Mouse (Mus musculus) activated CD4-positive, CD25-positive, alpha-beta regulatory T cell, adult 4 months (primary cell): Measurements from ENCODE around the gene Sfxn3. TPM values are rescaled to one million over a fixed set of nuclear protein-coding genes. Genes with fewer than 3 reads are reported as not detected.
A peak's percentile ranks its signal among the peaks of the same experiment; 100 is the strongest.
"Not testable (repeated sequence)": the region's sequence is repeated elsewhere in the genome, so short reads cannot be mapped to it uniquely, and the experiment has no call there.

Experiments used
- ATAC-seq: one replicate; pipeline ENCODE4 v1.8.0; 2017
- polyA plus RNA-seq, 2 experiments: library from polyadenylated mRNA; unstranded; fragments of 100-300 nt; shearing (Covaris generic); gene quantifications; one replicate each; pipeline ENCODE4 v1.2.1; 2017

Sfxn3 gene
- polyA plus RNA-seq, 2 experiments from 2014 or later, result 84.1 to 92.7 TPM

GRCm38 (mm10) chr19:45018351-45018831 lies 28.9 kb upstream of the Sfxn3 start:
- no peak for ATAC-seq

- ATAC-seq, result no peak
Observed at GRCm38 (mm10) chr19:45020348-45020747, 27.0 kb upstream of the Sfxn3 start.

GRCm38 (mm10) chr19:45021362-45021761 lies 25.9 kb upstream of the Sfxn3 start:
- no peak for ATAC-seq

- ATAC-seq, result no peak
Observed at GRCm38 (mm10) chr19:45023993-45024392, 23.3 kb upstream of the Sfxn3 start.

- no peak for ATAC-seq
Observed at GRCm38 (mm10) chr19:45024775-45025174, 22.5 kb upstream of the Sfxn3 start.

- ATAC-seq, result no peak
Observed at GRCm38 (mm10) chr19:45025937-45026568, 21.2 kb upstream of the Sfxn3 start.

GRCm38 (mm10) chr19:45026958-45027670 lies 20.2 kb upstream of the Sfxn3 start:
- ATAC-seq, result no peak

- no peak for ATAC-seq
Observed at GRCm38 (mm10) chr19:45027848-45028247, 19.5 kb upstream of the Sfxn3 start.

- no peak for ATAC-seq
Observed at GRCm38 (mm10) chr19:45028746-45029145, 18.6 kb upstream of the Sfxn3 start.

- ATAC-seq, result no peak
Observed at GRCm38 (mm10) chr19:45029571-45029970, 17.7 kb upstream of the Sfxn3 start.

- peak; percentile 30 for ATAC-seq
Observed at GRCm38 (mm10) chr19:45030111-45030510, 17.2 kb upstream of the Sfxn3 start.

- peak; percentile 46 for ATAC-seq
Observed at GRCm38 (mm10) chr19:45030746-45031693, 16.3 kb upstream of the Sfxn3 start.

- ATAC-seq, result peak; percentile 64
Observed at GRCm38 (mm10) chr19:45031780-45032179, 15.5 kb upstream of the Sfxn3 start.

GRCm38 (mm10) chr19:45032570-45033332 lies 14.6 kb upstream of the Sfxn3 start:
- peak; percentile 35 for ATAC-seq

GRCm38 (mm10) chr19:45036867-45037266 lies 10.4 kb upstream of the Sfxn3 start:
- no peak for ATAC-seq

GRCm38 (mm10) chr19:45038198-45038597 lies 9.1 kb upstream of the Sfxn3 start:
- not testable (repeated sequence) for ATAC-seq

- ATAC-seq, result no peak
Observed at GRCm38 (mm10) chr19:45040214-45040613, 7.1 kb upstream of the Sfxn3 start.

- ATAC-seq, result no peak
Observed at GRCm38 (mm10) chr19:45044389-45044927, 2.8 kb upstream of the Sfxn3 start.

- ATAC-seq, result no peak
Observed at GRCm38 (mm10) chr19:45045236-45045635, 2.1 kb upstream of the Sfxn3 start.

- ATAC-seq, result no peak
Observed at GRCm38 (mm10) chr19:45045651-45046050, 1.7 kb upstream of the Sfxn3 start, which contains the start of gene Pdzd7. TSS of gene Pdzd7 (minus strand) at chr19:45045717.

- peak; percentile 26 for ATAC-seq
Observed at GRCm38 (mm10) chr19:45046523-45047321, 581 bp upstream of the Sfxn3 start.
